Mouse (Mus musculus): ENCODE data around the gene Mtor. TPM values are rescaled to one million over a fixed set of nuclear protein-coding genes. Genes with fewer than 3 reads are reported as not detected.

Gene Mtor
- total and polyA plus RNA-seq, 2 experiments from 2014 or later: 20.5 to 31.2 TPM

DNA sequence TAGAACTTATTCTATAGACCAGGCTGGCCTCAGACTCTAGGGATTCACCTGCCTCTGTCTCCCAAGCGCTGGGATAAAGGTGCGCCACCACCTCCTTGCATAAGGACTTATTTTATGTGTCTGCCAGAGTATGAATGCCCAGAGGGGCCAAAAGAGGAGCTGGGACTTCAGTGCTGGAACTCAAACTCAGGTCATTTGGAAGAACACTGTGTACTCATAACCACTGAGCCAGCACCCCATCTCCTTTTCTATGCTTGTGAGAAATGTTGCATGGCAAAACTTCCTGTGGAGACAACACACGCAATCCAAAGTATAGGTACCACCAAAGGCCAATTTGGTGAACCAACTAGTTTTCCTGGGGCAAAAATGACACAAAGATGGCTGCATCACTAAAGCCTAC is 148.3 kb downstream of the Mtor start:
- Histone ChIP-seq H3K27me3 (ENCODE audit: control insufficient read depth, insufficient read depth, low read length) (no peaks in the 10 kb centered on the region), H3K9ac (replicated peaks; ENCODE audit: low read depth, low read length) (no peak overlapping the region), H3K27ac (ENCODE audit: low read depth) (no peak overlapping the region), H3K4me2 (ENCODE audit: low read depth, low read length) (no peak overlapping the region), H3K4me1 (ENCODE audit: control insufficient read depth, insufficient read depth) (peaks cover 8% of the 10 kb centered on the region; the same call in 1 of the 2 replicates), H3K36me3 (replicated peaks; ENCODE audit: control insufficient read depth, insufficient read depth, low read length) (peaks cover 33% of the 10 kb centered on the region), H3K9me3 (replicated peaks; ENCODE audit: control insufficient read depth, low read length) (no peaks in the 10 kb centered on the region), H3K4me3 (ENCODE audit: low read depth, low read length) (no peak overlapping the region)
- 96% methylated on average over 3 of the region's 3 CpGs for WGBS
- no peak for TF ChIP-seq EP300 (IDR thresholded peaks at IDR 0.05; ENCODE audit: low read depth)
- TF ChIP-seq CTCF (IDR thresholded peaks at IDR 0.05; ENCODE audit: low read depth): no peak
- ATAC-seq (ENCODE audit: insufficient read depth, low read depth) (no peak), DNase-seq (ENCODE audit: low spot score) (no peak)

- H3K4me3 ChIP-seq (ENCODE audit: low read depth, low read length): no peak overlapping the region
- no peak for DNase-seq (ENCODE audit: low spot score)
- H3K4me1 ChIP-seq (ENCODE audit: control insufficient read depth, insufficient read depth): no peaks in the 10 kb centered on the region
- WGBS: 91% methylated on average over 12 of the region's 12 CpGs
- TF ChIP-seq EP300 (IDR thresholded peaks at IDR 0.05; ENCODE audit: low read depth): no peak
- no peak for TF ChIP-seq CTCF (IDR thresholded peaks at IDR 0.05; ENCODE audit: low read depth)
- peaks cover 31% of the 10 kb centered on the region for H3K36me3 ChIP-seq (replicated peaks; ENCODE audit: control insufficient read depth, insufficient read depth, low read length)
- no peak overlapping the region for H3K27ac ChIP-seq (ENCODE audit: low read depth)
- no peaks in the 10 kb centered on the region for H3K27me3 ChIP-seq (ENCODE audit: control insufficient read depth, insufficient read depth, low read length)
- no peak for ATAC-seq (ENCODE audit: insufficient read depth, low read depth)
- no peak overlapping the region for H3K4me2 ChIP-seq (ENCODE audit: low read depth, low read length)
- H3K9ac ChIP-seq (replicated peaks; ENCODE audit: low read depth, low read length): no peak overlapping the region
- no peaks in the 10 kb centered on the region for H3K9me3 ChIP-seq (replicated peaks; ENCODE audit: control insufficient read depth, low read length)
These were observed 150.4 kb downstream of the Mtor start for GRCm38 (mm10) chr4:148598826-148599225.

DNA sequence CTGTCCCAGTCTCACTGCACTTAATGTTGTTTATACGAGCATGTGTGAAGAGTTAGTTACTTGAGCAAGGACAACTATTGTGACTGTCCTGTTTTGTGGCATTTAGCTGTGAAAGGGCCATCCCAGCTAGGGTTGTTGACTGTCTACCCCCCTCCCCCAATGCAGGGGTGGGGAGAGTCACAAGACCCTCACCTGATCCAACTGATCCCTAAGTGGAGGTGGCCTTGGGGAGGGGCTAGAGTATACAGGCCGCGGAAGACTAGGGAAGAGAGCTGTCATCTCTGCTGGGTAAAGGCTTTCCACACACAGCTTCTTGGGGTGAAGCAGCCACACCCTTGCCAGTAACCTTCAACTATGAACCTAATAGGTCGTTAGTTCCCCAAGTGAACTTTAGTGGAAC is 151.9 kb downstream of the Mtor start:
- H3K27ac ChIP-seq (ENCODE audit: low read depth): no peak overlapping the region
- DNase-seq (ENCODE audit: low spot score) (no peak), ATAC-seq (ENCODE audit: insufficient read depth, low read depth) (no peak)
- H3K9me3 ChIP-seq (replicated peaks; ENCODE audit: control insufficient read depth, low read length): no peaks in the 10 kb centered on the region
- no peak overlapping the region for H3K4me2 ChIP-seq (ENCODE audit: low read depth, low read length)
- WGBS: 80% methylated on average over 4 of the region's 4 CpGs
- peaks cover 17% of the 10 kb centered on the region for H3K36me3 ChIP-seq (replicated peaks; ENCODE audit: control insufficient read depth, insufficient read depth, low read length)
- no peak overlapping the region for H3K9ac ChIP-seq (replicated peaks; ENCODE audit: low read depth, low read length)
- TF ChIP-seq EP300 (IDR thresholded peaks at IDR 0.05; ENCODE audit: low read depth) (no peak), CTCF (IDR thresholded peaks at IDR 0.05; ENCODE audit: low read depth) (no peak)
- no peaks in the 10 kb centered on the region for H3K4me1 ChIP-seq (ENCODE audit: control insufficient read depth, insufficient read depth)
- H3K27me3 ChIP-seq (ENCODE audit: control insufficient read depth, insufficient read depth, low read length): no peaks in the 10 kb centered on the region
- no peak overlapping the region for H3K4me3 ChIP-seq (ENCODE audit: low read depth, low read length)

DNA sequence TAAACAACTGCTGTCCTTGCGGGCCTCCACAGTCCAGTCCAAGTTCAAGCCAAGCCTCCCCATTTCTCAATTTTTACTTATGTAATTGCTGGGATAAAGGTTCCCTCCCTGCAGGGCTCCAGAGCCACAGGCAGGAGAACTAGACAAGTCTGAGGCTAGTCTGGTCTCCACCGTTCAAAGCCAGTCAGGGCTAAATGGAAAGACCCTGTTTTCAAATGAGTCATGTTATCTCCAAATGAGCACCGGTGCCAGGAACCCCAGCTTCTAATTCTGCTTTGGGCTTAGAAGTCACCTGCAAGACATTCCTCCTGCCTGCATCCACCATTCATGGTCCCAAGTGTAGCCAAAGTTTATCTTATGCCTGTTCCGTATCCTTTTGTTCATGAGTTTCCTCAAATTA is 153.5 kb downstream of the Mtor start:
- Histone ChIP-seq H3K27me3 (ENCODE audit: control insufficient read depth, insufficient read depth, low read length) (no peaks in the 10 kb centered on the region), H3K36me3 (replicated peaks; ENCODE audit: control insufficient read depth, insufficient read depth, low read length) (peaks cover 2% of the 10 kb centered on the region; the same call in 1 of the 2 replicates), H3K4me1 (ENCODE audit: control insufficient read depth, insufficient read depth) (no peaks in the 10 kb centered on the region), H3K4me3 (ENCODE audit: low read depth, low read length) (no peak overlapping the region), H3K9me3 (replicated peaks; ENCODE audit: control insufficient read depth, low read length) (no peaks in the 10 kb centered on the region), H3K27ac (ENCODE audit: low read depth) (no peak overlapping the region), H3K4me2 (ENCODE audit: low read depth, low read length) (no peak overlapping the region), H3K9ac (replicated peaks; ENCODE audit: low read depth, low read length) (no peak overlapping the region)
- no peak for DNase-seq (ENCODE audit: low spot score)
- WGBS: 54% methylated on average over 4 of the region's 4 CpGs
- ATAC-seq (ENCODE audit: insufficient read depth, low read depth): no peak
- no peak for TF ChIP-seq EP300 (IDR thresholded peaks at IDR 0.05; ENCODE audit: low read depth)
- TF ChIP-seq CTCF (IDR thresholded peaks at IDR 0.05; ENCODE audit: low read depth): no peak

- WGBS: 81% methylated on average over 14 of the region's 14 CpGs
- ATAC-seq (ENCODE audit: insufficient read depth, low read depth): no peak
These were observed 154.1 kb downstream of the Mtor start, which contains the start of gene Masp2 for GRCm38 (mm10) chr4:148602357-148603120. TSS of gene Masp2 (plus strand) at chr4:148602554.

More at GRCm38 (mm10) chr4:148602357-148603120, 154.1 kb downstream of the Mtor start, which contains the start of gene Masp2:
- H3K4me2 ChIP-seq (ENCODE audit: low read depth, low read length): no peak within 1 kb of the TSS
- H3K9ac ChIP-seq (replicated peaks; ENCODE audit: low read depth, low read length): no peak within 1 kb of the TSS
- TF ChIP-seq EP300 (IDR thresholded peaks at IDR 0.05; ENCODE audit: low read depth) (no peak), CTCF (IDR thresholded peaks at IDR 0.05; ENCODE audit: low read depth) (no peak)
- no peaks in the 10 kb centered on the region for H3K27me3 ChIP-seq (ENCODE audit: control insufficient read depth, insufficient read depth, low read length)
- no peak for DNase-seq (ENCODE audit: low spot score)
- no peak within 1 kb of the TSS for H3K27ac ChIP-seq (ENCODE audit: low read depth)
- H3K4me1 ChIP-seq (ENCODE audit: control insufficient read depth, insufficient read depth): no peaks in the 10 kb centered on the region
- H3K4me3 ChIP-seq (ENCODE audit: low read depth, low read length): no peak within 1 kb of the TSS
- H3K36me3 ChIP-seq (replicated peaks; ENCODE audit: control insufficient read depth, insufficient read depth, low read length): no peaks in the 10 kb centered on the region
- no peaks in the 10 kb centered on the region for H3K9me3 ChIP-seq (replicated peaks; ENCODE audit: control insufficient read depth, low read length)
